Mouse (Mus musculus) monocyte, adult 2 months (primary cell): Measurements from ENCODE around the gene Lcn3.
"Not testable (repeated sequence)": the region's sequence is repeated elsewhere in the genome, so short reads cannot be mapped to it uniquely, and the experiment has no call there.

Experiments used
- DNase-seq, 2 experiments: peaks; one replicate each; pipeline ENCODE4 v3.0.0; 2022; ENCODE audit warnings: low spot score in 2 of 2, low read depth in 1 of 2

Gene Lcn3

DNA sequence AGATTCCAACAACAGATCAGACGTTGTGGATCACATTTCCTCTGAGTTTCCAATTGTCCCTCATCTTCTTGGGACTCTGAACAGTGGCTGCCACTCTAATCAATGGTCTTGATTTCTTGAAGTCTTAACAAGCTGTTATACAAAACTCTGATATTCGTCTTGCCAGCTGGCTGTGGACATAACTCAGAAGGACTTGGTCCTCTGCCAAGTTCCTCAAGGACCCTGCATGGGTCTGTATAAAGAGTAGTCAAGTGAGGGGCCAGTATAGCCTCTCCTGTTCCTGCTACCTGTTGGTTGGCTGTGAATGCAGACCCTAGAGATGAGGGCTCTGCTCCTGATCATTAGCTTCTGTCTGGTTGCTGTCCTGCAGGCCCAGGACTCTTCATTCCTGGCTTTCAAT lies at the start of gene Lcn3:
Lcn3 (plus strand) TSS at position 301 of the 400 bp plus-strand sequence.
- DNase-seq = no peak

DNA sequence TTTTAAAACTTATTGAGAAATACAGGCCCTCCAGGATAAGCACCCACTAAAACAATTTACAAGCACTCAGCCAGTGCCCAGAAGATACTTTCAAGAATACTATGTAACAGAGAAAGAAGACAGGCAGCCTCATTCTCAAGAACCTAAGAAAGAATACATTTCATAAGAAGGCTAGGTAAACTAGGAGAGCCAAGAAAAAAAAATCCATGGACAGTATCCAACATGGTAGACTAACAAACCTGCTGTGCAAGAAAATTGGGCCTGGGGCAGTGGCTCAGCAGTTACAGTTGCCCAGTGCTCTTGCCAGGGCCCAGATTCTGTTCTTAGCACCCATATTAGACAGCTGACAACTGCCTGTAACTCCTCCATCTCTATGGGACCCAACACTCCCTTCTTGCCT lies 48.1 kb upstream of the Lcn3 start:
- DNase-seq = no peak

DNA sequence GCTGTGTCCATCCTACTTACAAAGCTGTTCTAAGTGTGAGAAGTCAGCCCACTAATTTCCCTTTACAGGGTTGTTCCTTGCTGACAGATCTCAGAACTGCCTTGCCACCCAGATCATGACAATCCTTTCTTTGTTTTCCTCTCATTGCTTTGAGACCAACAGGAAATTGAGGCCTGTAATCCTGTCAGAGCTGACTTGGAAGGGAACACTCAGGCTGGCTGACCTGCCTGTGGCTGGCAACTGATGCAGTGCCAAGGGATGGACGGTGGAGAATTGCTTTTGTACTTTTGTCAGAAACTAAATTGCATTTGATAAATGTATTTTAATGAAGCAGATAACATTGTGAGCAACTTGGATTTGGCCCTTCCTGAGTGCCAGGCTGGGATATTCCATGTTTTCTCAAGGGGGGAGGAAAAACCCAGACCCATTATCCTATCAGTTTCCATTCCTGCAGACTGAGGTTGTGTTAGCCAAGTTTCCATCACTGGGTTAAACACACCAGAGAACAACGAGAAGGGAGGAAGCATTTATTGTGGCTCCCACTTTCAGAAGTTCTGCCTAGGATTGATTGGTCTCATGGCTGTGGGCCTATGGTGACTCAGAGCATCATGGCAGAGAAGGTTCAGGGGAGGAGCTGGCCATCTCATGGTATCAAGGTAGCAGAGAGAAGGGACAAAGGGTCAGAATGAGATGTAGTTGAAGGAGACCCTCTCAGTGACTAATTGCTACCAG lies 32.0 kb upstream of the Lcn3 start:
- DNase-seq = no peak

DNA sequence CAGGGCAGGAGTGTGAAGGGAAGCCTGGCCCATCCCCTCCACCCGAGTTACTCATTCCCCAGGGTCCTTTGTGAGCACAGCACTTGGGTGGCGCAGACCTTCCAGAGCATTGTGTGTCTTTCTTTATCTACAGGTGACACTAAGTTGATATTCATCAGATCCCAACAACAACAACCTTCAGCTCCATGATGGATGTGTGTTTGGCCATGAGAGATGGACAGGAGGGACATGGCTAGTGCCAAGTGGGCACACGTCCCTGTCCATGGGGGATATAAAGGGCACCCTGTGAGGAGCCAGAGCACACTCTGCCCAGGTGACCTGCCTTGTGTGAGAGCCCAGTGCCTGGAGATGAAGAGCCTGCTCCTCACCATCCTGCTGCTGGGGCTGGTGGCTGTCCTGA lies 28.7 kb upstream of the Lcn3 start, which contains the start of gene Obp2b:
Obp2b (plus strand) TSS at position 301 of the 400 bp plus-strand sequence.
- not testable (repeated sequence) for DNase-seq

DNA sequence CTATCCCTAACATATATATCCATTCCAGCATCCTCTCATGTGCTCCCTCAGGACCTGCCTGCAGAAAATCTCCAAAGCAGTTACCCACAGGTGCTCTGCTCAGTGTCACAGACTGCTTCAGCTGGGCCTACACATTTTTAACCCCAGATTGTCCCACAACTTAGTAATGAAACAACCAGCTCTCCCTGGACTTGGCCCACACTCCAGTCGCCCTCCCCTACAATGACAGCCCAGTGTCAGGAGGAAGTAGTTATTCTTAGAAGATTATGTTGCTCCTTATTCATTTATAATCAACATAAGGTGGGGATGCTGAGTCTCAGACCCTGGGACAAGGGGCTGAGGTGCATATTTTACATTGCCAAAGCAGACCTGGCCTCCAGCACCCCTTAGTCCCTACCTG lies 23.7 kb upstream of the Lcn3 start:
- DNase-seq = no peak

DNA sequence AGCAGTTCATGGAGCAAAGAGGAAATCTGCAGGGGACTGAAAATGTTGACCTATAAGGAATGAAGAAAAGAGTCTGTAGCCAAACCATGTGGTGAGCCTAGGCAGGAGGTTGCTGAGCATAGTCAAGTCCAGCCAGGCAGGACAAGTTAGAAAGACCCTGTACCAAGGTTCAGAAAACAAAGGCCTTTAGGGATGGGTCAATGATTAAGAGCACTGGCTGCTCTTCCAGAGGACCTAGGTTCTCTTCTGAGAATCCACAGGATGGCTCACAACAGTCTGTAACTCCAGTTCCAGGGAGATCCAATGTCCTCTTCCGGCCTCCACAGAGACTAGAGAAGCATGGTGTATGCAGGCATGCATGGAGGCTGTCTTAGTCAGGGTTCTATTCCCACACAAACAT lies 11.2 kb upstream of the Lcn3 start:
- DNase-seq = no peak

DNA sequence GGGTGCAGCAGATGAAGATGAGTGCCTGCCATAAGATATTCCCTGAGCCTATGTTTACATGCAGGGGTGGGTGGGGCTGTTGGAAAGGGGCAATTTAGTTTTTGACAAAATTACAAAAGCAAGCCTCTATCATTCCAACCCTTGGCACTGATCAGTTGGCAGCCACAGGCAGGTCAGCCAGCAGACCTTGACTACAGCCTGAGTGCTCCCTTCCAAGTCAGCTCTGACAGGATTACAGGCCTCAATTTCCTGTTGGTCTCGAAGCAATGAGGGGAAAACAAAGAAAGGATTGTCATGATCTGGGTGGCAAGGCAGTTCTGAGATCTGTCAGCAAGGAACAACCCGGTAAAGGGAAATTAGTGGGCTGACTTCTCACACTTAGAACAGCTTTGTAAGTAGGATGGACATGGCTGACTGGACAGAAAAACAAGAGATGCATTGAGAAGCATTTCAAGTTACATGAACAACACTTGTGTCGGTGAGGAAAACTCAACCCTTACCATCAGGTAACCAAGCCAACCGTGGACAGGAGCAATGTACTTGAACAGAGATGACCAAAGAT lies 7.2 kb upstream of the Lcn3 start:
- no peak for DNase-seq

DNA sequence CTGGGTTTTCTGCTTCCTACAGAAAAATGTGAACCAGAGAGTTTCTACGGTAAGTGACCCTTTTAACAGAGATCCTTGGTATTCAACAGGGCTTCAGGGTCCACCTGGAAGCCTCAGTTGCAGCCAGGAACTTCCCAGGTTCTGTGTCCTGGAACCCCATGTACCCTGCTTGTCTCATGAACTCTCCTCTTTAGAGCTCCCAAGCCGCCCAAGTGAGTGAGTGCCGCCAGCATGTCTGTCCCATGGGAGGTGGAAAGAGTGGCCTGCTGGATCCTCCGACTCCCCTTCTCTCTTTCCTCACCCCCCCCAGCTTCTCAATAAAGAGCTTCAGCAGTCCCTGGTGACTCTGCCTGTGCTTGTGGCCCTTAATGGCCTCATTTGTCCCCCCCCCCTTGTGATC lies 2.4 kb downstream of the Lcn3 start:
- no peak for DNase-seq

DNA sequence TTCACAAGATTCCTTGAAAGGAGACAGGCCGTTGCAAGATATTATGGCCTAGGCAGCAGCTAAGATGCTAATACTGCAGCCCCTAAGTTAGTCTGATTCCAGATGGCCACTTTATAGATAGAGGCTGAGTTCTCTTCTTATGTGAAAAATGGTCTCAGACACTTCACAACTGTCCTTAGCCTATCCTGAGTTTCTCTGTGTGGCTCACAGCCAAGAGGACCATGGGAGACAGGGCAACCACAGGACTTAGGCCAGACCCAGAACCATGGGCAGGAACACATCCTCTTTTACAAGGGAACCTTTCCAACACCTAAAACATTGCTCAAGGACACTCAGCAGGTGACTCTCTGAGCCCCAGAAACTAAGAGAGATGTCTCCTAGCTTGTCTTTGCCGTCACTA lies 8.1 kb downstream of the Lcn3 start:
- DNase-seq = no peak

DNA sequence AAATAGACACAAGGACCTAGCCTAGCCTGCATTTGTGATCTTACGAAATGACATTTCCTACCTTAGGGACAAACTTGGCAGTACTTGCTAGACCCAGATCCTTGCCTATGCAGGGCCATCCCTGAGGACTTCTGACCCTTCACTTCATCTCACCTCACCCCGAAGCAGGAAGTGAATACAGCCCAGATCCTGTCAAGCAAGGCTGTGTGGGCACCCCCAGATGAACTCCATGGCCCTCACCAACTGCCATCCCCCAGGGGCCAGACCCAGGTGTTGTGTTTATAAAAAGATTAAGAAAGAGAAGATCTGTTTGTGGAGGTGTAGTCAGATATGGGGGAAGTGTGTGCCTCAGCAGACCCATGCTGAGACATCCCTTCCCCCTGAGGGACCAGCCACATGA lies 9.3 kb downstream of the Lcn3 start:
- no peak for DNase-seq

DNA sequence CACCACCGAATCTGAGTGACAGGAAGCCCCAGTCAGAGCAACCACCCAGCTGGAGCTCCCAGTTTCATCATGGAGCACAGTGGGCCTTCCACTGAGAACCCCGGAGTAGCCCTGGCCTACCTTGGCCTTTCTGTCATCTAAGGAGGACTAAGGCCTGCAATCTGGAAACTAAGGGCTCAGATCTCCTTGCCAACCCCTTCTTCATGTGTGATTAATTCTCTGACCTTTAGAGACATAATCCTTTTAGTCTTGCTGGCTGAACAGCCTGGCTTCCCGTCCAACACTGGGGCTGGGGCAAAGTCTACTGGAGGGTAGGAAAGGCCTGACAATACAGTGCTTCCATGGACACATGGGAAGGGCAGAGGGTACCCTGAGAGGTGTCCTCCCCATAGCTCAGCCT lies 10.6 kb downstream of the Lcn3 start:
- no peak for DNase-seq

DNA sequence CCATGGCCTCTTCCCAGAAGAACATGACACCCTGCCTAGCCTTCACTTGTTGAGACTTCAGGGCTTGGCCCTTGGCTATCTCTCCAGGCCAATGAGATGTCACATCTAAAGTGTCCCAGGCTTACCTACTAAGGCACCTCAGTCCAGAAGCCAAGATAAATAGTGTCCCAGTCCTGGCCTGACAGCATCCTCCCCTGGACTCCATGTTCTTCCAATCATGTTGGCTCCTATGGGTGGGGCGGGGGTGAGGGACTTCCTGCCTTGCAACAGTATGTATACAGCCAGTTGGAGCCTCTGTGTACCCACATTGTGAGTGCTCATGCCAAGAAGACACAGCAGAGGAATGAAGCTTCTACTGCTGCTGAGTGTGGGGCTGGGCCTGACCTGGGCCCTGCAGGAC lies 11.3 kb downstream of the Lcn3 start, which contains the start of gene Lcn11:
Lcn11 (plus strand) TSS at position 301 of the 400 bp plus-strand sequence.
- DNase-seq = no peak

DNA sequence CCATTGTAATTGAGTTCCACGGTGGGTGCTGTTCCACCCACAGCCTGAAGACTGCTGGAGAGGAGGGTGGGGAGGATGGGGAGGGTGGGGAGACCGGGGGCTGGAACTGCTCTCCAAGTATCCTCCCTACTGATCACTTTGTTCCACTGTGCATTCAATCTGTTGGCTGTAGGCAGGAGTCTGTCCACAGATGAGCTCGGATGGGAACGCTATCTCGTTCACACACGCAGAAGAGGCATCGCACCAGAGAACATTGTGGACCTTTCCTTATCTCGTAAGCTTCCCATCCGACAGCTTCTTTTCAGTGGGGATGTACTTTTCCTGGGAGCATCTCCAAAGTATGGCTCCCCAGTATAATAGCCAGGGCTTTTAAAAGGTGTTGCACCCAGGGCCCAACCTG lies 13.7 kb downstream of the Lcn3 start:
- DNase-seq = no peak

DNA sequence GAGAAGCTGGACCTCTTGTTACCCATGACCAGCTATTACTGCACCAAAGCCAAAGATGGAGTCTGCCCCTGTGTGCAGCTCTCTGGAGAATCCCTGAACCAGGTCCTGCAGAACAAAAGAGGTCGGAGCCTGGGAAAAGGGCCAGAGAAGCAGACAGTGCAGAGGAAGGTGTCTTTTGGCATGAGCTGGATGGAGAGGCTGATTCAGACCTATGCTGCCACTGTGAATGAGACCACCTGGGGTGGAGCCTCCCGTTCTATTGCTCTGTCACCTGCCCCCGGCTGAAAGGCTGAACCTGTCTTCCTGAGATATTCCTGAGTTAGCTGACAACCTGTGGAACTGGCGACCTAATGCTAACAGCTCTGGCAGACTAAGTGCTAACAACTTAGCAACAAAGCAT lies 15.6 kb downstream of the Lcn3 start:
- no peak for DNase-seq

DNA sequence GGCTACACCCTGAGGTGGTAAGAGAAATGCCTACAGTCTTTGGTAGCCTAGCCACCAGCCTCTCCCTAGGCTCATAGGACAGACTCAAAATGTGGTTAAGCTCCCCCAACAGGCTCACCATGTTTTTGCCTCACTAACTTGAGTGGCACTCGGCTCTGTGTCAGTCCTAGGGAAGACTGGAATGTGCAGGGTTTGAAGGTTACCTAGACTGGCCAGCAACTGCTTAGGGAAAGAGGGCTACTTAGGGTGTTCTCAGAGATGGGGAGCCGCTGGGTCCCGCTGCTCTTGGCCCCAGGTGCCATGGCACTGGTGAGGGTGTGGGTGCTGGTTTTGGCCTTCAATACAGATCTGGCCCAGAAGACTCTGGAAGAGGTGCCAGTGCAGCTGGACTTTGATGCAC lies 16.6 kb downstream of the Lcn3 start, which contains the start of gene Gm13539:
Gm13539 (plus strand) TSS at position 301 of the 400 bp plus-strand sequence.
- DNase-seq = no peak

DNA sequence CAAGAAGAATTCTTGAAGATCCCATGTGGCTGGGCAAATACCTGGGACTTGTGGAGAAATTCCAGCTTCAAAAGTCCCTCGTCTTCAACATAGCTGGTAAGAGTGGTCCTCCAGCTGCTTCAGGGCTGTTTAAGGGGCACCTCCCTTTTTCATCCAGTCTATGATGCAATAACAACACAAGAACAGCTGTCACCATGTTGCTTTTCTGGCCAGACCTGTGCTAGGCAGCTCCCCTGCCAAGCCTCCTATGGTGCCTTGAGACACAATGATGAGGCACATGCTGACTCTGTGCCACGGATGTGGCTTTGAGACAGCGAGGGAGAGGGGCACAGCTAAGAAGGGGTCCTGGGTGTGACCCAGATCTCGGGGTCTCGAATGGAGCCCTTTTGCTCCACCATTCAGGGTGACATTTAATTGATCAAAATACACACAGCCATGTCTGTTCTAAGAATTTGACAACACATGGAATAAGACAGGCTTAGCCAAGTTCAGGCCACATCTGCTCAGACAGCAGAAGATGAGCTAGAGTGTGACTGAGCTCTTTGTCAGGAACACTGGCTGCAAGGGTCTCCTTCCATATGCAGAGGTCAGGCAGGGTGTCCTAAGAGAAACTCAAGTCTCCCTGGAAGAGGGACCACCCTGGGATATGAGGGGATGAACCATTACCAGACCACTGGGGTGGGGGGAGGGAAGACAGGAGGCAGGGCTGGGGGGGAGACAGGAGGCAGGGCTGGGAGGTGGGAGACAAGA lies 20.4 kb downstream of the Lcn3 start:
- DNase-seq = no peak

DNA sequence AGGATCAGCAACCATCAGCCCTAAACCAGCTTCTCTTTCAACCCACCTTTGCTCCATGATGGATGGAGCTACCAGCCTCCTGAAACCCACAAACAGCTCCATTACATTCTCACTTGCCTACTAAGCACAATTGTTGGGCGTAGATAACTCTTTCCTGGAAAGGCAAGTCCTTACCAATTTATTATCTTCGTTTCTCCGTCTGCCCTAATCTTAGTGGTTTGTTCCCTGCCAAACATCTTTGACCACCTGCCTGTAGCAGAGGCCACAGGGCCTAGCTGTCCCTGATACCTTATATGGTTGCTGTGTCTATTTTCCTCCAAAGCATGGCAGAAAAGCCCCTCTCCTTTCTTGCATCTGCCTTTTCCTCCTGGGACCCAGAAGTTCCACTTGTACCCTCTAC lies 23.7 kb downstream of the Lcn3 start:
- no peak for DNase-seq

DNA sequence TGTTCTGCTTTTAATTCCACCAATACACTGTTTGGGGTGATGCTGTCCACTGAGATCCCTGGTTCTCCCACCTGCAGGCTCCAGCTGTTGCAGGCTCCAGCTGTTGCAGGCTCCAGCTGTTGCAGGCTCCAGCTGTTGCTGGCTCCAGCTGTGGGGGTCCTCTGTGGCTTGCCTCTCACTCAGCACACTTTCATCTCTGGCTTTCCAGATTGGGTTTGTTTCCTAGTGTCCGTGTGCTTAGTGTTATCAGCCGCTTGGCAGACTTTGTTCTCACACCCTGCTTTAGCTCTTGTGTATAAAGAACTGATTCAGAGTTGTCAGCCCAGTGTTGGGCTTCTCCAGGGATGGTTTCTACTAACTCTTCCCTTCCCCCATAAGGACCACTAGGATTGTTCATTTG lies 32.3 kb downstream of the Lcn3 start:
- DNase-seq = no peak

DNA sequence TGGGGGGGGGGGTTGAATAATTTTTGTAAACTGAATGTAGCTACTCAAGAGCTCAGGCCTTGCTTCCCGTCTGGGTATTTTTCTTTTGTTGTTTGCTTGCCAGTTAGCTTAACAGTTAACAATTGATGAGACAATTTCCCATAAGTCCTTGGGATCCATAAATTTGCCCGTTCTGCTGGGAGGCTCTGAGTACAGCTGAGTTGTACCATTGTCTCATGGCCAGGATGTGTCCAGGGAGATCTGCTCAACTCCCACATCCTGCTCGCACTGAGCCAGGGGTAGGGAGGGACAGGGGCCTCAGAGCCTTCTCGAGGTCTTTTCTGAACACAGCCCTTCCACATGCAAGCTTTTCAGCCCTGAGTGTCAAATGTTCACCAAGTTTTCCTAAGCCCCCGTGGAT lies 32.7 kb downstream of the Lcn3 start:
- DNase-seq = no peak

DNA sequence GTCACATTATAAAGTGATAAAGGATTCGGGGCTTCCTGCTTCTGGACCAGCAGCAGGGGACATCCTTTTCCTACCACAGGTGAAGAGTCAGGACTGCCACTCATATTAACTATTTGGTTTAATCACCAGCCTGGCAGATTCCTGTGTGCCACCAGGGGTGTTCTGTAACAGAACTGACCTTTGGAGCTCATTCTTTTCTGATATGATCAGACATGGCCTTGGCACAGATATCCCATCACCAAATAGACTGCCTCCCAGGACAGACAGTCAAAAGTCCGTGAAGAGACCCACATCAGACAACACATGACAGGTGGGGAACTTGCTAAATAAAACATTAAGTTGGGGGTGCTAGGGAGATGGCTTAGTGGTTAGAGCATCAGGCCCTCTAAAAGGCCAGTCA lies 46.3 kb downstream of the Lcn3 start:
- no peak for DNase-seq

DNA sequence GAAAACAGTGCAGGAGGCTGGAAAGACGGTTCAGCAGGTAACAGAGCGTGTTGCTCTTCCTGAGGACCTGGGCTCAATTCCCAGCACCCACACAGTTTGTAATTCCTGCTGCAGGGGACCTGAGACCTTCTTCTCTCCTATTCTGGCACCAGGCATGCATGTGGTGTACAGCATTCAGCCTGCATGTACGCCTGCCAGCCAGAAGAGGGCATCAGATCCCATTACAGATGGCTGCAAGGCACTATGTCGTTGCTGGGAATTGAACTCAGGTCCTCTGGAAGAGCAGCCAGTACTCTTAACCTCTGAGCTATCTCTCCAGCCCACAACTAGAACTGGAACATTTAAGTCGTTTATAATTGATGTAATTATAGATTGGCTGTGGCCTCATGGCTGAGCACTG lies 48.0 kb downstream of the Lcn3 start:
- DNase-seq = no peak

DNA sequence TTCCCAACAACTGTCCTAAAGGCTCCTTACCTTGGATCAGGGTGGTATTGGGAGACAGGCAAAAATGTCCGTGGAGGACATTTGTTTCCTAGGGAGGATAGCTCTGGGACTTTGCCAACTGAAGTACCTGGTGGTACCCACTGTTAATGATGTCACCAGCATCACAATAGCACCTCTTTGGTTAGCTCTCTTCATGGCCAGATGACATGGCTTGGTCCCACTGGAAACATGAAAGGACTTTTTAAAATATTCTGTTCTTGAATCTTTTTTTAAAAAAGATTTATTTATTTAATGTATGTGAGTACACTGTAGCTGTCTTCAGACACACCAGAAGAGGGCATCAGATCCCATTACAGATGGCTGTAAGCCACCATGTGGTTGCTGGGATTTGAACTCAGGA lies 50.4 kb downstream of the Lcn3 start, which contains the start of gene Glt6d1:
Glt6d1 (minus strand) TSS at position 101 of the 400 bp plus-strand sequence.
- not testable (repeated sequence) for DNase-seq
